In genomic region chr7:19332709-19333352, GRCm38 (mm10) we compare ENCODE assay signal across 8 mouse cellular contexts. TPM values are rescaled to one million over a fixed set of nuclear protein-coding genes. Genes with fewer than 3 reads are reported as not detected.
DNase-seq lines count a peak whose midpoint lies in the region; TF ChIP-seq lines count a peak whose summit lies in the region.

No protein-coding gene starts in this region.

- peak; percentile 51 for DNase-seq in adipocyte (ENCODE audit: low spot score)
- DNase-seq in gastrocnemius, postnatal 10 days, result peak; percentile 78
- DNase-seq in induced T-regulatory cell, adult 2 months (ENCODE audit: low read depth), result peak; percentile 88
- DNase-seq in left cerebral cortex, adult 9 months (ENCODE audit: low spot score in 2 of 2), result peak; percentile 71 to 87
- DNase-seq in right cerebral cortex, postnatal 25 days, result peak; percentile 89
- DNase-seq in urinary bladder, postnatal 36 days (ENCODE audit: low spot score in 2 of 2), result peak; percentile 59 to 68

- H3K4me1 ChIP-seq in cortical plate, adult 2 months (ENCODE audit: control insufficient read depth, insufficient read depth, low read length), result peaks cover 8% of the 10 kb centered on the region

- no peak for TF ChIP-seq CTCF in cortical plate, adult 2 months (IDR thresholded peaks at IDR 0.05; ENCODE audit: extremely low read depth, insufficient read depth, low read length)

- no peaks in the 10 kb centered on the region for H3K79me2 ChIP-seq in macrophage (ENCODE audit: inconsistent target)

- TF ChIP-seq POLR2A in cortical plate, adult 2 months (IDR thresholded peaks at IDR 0.05; ENCODE audit: extremely low read depth, insufficient read depth, low read length), result no peak

- WGBS in macrophage (ENCODE audit: missing documents), result 1% methylated on average over 37 of the region's 52 CpGs

- H3K27ac ChIP-seq in cortical plate, adult 2 months (ENCODE audit: insufficient read depth, low read length), result peak overlapping the region; percentile 99
- peak overlapping the region; percentile 38; the same call in 1 of the 2 replicates for H3K27ac ChIP-seq in macrophage

- H3K36me3 ChIP-seq in macrophage (ENCODE audit: inconsistent target), result no peaks in the 10 kb centered on the region

- H3K4me3 ChIP-seq in cortical plate, adult 2 months (ENCODE audit: insufficient read depth, low read length), result peak overlapping the region; percentile 77
- peak overlapping the region; percentile 31 for H3K4me3 ChIP-seq in macrophage (ENCODE audit: inconsistent target)

RNA-seq across cellular contexts. Expression of gene Ercc1, which starts 11.7 kb away (rescaled TPM):
- 53.8 and 59.1 TPM in 2 replicates for polyA plus RNA-seq in cortical plate, adult 2 months (2012; rRNA removed)
- total RNA-seq in gastrocnemius, postnatal 10 days (2021), result 10 to 100 TPM; 31.9 to 35.9 TPM
- 10 to 100 TPM; 14.4 to 47.9 (median 27.0) TPM for total RNA-seq in macrophage (2018; cell fraction: chromatin; rRNA removed)
- total RNA-seq in macrophage (2018; cell fraction: cytosol; rRNA removed), result 10 to 100 TPM; 15.6 to 27.5 (median 21.3) TPM
- 10 to 100 TPM; 11.2 to 36.0 (median 19.9) TPM for total RNA-seq in macrophage (2018; cell fraction: nucleus; rRNA removed)
- polyA plus RNA-seq in macrophage (2018), result 16.4 to 18.9 TPM (median 16.8 TPM) in 3 replicates

RNA-seq across cellular contexts. Expression of gene Fosb, which starts 23.0 kb away (rescaled TPM):
- polyA plus RNA-seq in cortical plate, adult 2 months (2012; rRNA removed), result 5.1 and 7.1 TPM in 2 replicates
- total RNA-seq in gastrocnemius, postnatal 10 days (2021), result 1 to 10 TPM in 1 of 2 experiments, under 1 TPM in 1; 0.80 to 1.7 TPM
- total RNA-seq in macrophage (2018; cell fraction: chromatin; rRNA removed), result 100 to 1,000 TPM in 4 of 26 experiments, 10 to 100 TPM in 4, 1 to 10 TPM in 13, under 1 TPM in 5; 0.25 to 730 (median 3.1) TPM
- 100 to 1,000 TPM in 3 of 26 experiments, 10 to 100 TPM in 8, 1 to 10 TPM in 8, under 1 TPM in 7; 0.20 to 141 (median 4.6) TPM for total RNA-seq in macrophage (2018; cell fraction: cytosol; rRNA removed)
- 100 to 1,000 TPM in 3 of 26 experiments, 10 to 100 TPM in 9, 1 to 10 TPM in 9, under 1 TPM in 5; 0.30 to 353 (median 7.2) TPM for total RNA-seq in macrophage (2018; cell fraction: nucleus; rRNA removed)
- 0.74 to 2.0 TPM (median 1.2 TPM) in 3 replicates for polyA plus RNA-seq in macrophage (2018)

RNA-seq across cellular contexts. Expression of gene Cd3eap, which starts 26.5 kb away (rescaled TPM):
- polyA plus RNA-seq in cortical plate, adult 2 months (2012; rRNA removed), result 14.4 and 14.6 TPM in 2 replicates
- total RNA-seq in gastrocnemius, postnatal 10 days (2021), result 1 to 10 TPM; 7.8 to 9.8 TPM
- 10 to 100 TPM in 4 of 26 experiments, 1 to 10 TPM in 21, under 1 TPM in 1; 0.87 to 15.1 (median 3.8) TPM for total RNA-seq in macrophage (2018; cell fraction: chromatin; rRNA removed)
- total RNA-seq in macrophage (2018; cell fraction: cytosol; rRNA removed), result 10 to 100 TPM in 12 of 26 experiments, 1 to 10 TPM in 14; 4.1 to 14.6 (median 9.1) TPM
- 10 to 100 TPM in 3 of 26 experiments, 1 to 10 TPM in 23; 1.8 to 17.4 (median 4.2) TPM for total RNA-seq in macrophage (2018; cell fraction: nucleus; rRNA removed)
- 12.4 to 20.7 TPM (median 20.5 TPM) in 3 replicates for polyA plus RNA-seq in macrophage (2018)

RNA-seq across cellular contexts. Expression of gene Ppp1r13l, which starts 26.7 kb away (rescaled TPM):
- polyA plus RNA-seq in cortical plate, adult 2 months (2012; rRNA removed), result 5.0 and 5.4 TPM in 2 replicates
- 1 to 10 TPM; 2.7 to 2.8 TPM for total RNA-seq in gastrocnemius, postnatal 10 days (2021)
- 10 to 100 TPM in 1 of 26 experiments, 1 to 10 TPM in 15, under 1 TPM in 9, not detected in 1; 0.38 to 11.8 (median 1.6) TPM for total RNA-seq in macrophage (2018; cell fraction: chromatin; rRNA removed)
- 1 to 10 TPM in 22 of 26 experiments, under 1 TPM in 4; 0.62 to 8.1 (median 2.5) TPM for total RNA-seq in macrophage (2018; cell fraction: cytosol; rRNA removed)
- total RNA-seq in macrophage (2018; cell fraction: nucleus; rRNA removed), result 1 to 10 TPM in 20 of 26 experiments, under 1 TPM in 6; 0.27 to 8.9 (median 2.2) TPM
- 2.8 to 2.9 TPM (median 2.8 TPM) in 3 replicates for polyA plus RNA-seq in macrophage (2018)

RNA-seq across cellular contexts. Expression of gene Ercc2, which starts 49.0 kb away (rescaled TPM):
- 41.4 and 48.3 TPM in 2 replicates for polyA plus RNA-seq in cortical plate, adult 2 months (2012; rRNA removed)
- 1 to 10 TPM; 7.7 to 9.7 TPM for total RNA-seq in gastrocnemius, postnatal 10 days (2021)
- total RNA-seq in macrophage (2018; cell fraction: chromatin; rRNA removed), result 100 to 1,000 TPM in 1 of 26 experiments, 10 to 100 TPM in 25; 17.7 to 127 (median 48.6) TPM
- total RNA-seq in macrophage (2018; cell fraction: cytosol; rRNA removed), result 10 to 100 TPM in 15 of 26 experiments, 1 to 10 TPM in 11; 6.0 to 13.2 (median 10.7) TPM
- 10 to 100 TPM in 25 of 26 experiments, 1 to 10 TPM in 1; 9.5 to 50.6 (median 21.4) TPM for total RNA-seq in macrophage (2018; cell fraction: nucleus; rRNA removed)
- 5.6 to 14.2 TPM (median 13.1 TPM) in 3 replicates for polyA plus RNA-seq in macrophage (2018)

Comparison
In these comparisons a context has a peak if more than half of its experiments do, and no peak if none do; other contexts are left out.
1. Peak in every context shown above with its lines: DNase-seq, H3K4me3 ChIP-seq and H3K27ac ChIP-seq.